Mouse (Mus musculus) CD4-positive helper T cell, adult 2 months (primary cell): ENCODE measurements around the gene Hnrnpul1.

ENCODE experiments used
- DNase-seq: peaks from one replicate; pipeline ENCODE4 v3.0.0-alpha.2; 2012; ENCODE audit warnings: low read depth, missing footprints, low spot score

The Hnrnpul1 gene

DNA sequence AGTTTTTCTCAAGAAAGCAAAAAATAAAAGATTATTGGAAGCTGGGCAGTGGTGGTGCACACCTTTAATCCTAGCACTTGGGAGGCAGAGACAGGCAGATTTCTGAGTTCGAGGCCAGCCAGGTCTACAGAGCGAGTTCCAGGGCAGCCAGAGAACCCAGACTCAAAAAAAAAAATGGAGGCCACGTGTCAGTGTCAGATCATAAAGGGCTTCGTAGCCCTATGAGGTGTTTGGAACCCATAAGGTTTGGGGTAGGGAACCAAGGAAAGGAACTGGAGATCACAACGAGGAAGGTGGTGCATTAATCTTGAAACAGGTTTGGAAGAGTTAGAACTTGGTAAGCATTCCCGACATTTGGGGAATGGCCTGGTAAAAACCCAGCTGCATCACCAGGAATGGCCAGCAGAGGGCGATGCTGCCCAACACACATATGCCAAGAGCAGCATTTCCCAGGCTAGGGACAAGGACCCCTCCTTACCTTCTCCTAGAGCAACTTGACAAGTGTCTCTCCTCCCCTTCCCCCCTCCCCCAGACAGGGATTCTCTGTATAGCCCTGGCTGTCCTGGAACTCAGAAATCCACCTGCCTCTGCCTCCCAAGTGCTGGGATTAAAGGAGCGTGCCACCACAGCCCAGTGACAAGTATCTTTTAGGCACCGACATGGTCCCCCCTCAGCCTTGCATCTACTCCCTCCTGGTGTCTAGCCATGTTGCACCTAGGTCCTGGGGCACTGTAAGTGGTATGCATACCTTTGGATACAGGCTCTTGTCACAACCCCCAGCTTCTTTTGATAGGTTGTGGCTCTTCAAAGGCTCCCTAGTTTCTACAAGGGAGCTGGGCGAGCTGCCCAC lies 34.6 kb downstream of the Hnrnpul1 start:
- peak; percentile 65 for DNase-seq

GRCm38 (mm10) chr7:25718788-25719417 lies 35.7 kb downstream of the Hnrnpul1 start, which contains the start of gene Ccdc97:
Gene Ccdc97, minus strand, starts transcription at chr7:25719088.
- peak; percentile 96 for DNase-seq

DNA sequence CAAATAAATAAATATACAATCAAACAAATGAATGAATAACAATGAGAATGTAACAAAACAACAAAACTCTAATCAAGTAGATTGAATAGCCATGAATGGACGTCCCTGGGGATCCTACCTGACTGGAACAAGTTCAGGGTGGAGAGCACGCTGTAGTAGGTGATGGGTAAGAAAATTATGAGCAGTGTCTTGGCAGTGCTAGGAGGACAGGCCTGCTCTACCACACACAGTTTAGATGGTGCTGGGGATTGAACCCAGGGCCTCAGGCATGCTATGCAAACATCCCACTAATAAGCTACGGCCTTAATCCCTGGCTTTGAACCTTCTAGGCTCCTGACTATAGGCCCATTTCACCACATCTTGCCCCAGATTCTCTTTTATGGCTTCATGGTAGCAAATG lies 37.1 kb downstream of the Hnrnpul1 start:
- DNase-seq = no peak

- DNase-seq = no peak
These were observed 38.8 kb downstream of the Hnrnpul1 start for GRCm38 (mm10) chr7:25715731-25716271.

DNA sequence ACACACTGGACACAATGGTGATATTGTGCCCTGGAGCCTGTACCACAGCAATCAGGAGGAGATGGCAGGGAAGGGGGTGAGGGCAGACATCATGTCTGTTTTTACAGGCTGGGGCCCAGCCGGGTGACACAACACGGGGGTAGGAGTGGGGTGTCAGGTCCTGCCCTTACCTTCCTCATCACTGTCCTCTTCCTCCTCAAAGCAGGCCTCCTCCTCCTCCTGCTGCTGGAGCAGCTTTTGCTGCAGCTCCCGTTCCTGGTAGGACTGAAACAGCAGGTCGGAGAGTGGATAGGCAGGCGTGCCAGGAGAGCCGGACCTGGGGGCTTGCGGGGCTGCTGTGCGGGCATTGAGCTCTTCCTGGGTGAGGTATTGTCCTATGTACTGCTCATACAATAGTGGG lies 40.0 kb downstream of the Hnrnpul1 start:
- no peak for DNase-seq

DNA sequence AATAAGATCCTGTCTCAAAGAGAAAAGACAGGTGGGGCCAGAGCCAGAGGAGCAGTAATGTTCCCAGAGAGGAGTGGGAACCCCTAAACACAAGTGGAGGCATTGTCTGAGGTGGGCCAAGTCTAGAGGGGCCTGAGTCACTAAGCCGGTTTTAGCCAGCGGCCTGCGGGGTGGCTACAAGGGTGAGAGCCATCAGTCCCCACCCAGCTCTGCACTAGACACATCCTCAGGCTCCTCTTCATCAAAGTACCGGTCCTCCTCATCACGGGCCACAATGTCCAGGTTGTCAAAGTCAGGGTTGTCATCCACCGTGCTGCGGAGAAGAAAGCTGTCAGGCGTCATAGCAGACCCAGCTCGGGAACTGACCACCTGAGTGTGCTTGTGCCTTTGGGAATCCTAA lies 41.8 kb downstream of the Hnrnpul1 start:
- DNase-seq = no peak

DNA sequence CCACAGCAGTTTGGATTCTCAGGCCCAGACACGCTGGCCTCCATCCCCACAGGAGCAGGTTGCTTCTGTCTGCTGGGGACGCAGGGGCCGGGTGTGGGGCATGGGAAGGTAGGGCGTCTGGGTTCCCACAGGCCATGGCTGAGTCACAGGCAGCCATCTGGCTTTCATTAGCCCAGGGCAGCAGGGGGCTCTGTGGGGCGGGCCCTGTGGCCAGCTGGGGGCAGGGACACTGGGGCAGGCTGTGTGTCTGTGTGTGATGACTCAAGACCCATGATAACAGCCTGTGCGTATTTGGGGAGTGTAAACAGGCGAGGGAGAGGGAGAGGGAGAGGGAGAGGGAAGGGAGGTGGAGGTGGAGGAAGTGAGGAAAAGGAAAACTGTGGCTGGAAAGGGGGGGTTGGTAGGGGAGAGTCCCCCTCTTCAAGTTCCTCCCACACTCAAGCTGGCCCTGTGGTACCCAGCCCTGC lies 42.8 kb downstream of the Hnrnpul1 start:
- DNase-seq = no peak

GRCm38 (mm10) chr7:25711165-25711564 lies 43.4 kb downstream of the Hnrnpul1 start:
- no peak for DNase-seq

- DNase-seq = peak; percentile 30
These were observed 43.9 kb downstream of the Hnrnpul1 start for GRCm38 (mm10) chr7:25710519-25711130.

- DNase-seq = no peak
These were observed 44.6 kb downstream of the Hnrnpul1 start for GRCm38 (mm10) chr7:25709961-25710360.

GRCm38 (mm10) chr7:25707581-25708292 lies 46.8 kb downstream of the Hnrnpul1 start:
- DNase-seq = peak; percentile 55

GRCm38 (mm10) chr7:25706578-25707170 lies 47.9 kb downstream of the Hnrnpul1 start:
- no peak for DNase-seq

DNA sequence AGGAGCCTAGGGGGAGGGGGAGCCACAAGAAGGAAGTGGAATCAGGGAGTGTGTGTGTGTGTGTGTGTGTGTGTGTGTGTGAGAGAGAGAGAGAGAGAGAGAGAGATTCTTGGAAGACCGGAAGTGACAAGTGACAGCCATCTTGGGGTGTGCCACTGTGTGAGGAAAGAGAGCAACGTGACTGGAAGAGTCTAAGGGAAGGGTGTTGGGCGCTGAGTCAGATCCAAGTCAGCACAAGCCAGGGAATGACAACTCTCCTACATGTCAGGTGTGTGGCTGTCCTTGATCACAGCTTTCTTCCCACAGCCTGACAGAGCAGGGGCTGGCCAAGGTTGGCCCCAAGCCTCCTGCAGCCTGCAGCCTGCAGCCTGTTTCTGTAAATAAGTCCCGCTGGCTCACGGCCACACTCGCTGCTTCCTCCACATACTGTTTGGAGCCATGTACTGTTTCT lies 48.7 kb downstream of the Hnrnpul1 start:
- DNase-seq = no peak

DNA sequence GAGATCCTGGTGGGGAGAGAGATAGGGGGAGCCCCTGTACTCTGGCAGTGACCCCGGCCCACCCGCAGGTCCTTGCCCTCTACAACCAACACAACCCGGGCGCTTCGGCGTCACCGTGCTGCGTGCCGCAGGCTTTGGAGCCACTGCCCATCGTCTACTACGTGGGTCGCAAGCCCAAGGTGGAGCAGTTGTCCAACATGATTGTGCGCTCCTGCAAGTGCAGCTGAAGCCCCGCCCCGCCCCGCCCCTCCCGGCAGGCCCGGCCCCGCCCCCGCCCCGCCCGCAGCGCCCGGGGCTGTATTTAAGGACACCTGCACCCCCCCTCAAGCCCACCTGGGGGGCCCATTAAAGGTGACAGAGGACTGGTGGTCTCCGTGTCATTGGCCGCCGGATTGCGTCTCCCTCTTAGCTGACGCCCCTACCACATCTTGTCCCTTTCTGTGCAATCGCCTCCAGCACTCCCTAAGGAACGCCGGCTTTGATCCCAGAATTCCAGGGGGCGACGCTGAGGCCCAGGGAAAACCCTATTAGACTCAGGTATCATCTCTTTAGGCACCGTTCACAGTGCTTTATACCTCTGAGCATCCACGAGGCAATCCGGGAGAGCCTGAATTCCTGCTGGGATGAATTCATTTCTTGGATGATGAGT lies 49.7 kb downstream of the Hnrnpul1 start:
- DNase-seq = no peak

DNA sequence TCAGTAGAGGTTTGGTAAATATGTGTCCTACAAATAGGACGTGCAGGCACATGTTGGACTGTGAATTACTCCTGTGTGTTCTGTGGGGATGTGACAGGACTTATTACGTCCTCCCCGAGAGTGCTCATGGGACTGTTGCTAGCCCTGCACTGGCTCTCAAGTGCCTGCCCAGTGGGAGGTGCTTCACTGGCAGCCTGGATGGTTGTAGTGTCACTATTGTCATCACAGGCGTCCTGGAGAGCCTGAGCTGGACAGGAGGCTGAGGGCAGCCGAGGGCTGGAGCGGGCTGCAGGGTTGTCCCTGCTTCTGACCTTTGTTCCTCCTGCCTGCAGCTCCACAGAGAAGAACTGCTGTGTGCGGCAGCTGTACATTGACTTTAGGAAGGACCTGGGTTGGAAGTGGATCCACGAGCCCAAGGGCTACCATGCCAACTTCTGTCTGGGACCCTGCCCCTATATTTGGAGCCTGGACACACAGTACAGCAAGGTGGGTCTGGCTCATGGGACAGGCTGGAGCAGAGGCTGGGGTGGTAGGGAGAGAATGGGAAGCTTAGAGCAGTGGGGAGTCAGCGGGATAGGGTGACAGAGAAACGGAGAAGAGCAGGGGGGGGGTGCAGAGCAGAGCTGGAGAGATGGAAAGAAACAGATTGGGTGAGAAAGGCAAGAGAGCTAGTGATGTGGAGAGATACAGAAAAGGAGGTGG lies 50.6 kb downstream of the Hnrnpul1 start:
- no peak for DNase-seq

DNA sequence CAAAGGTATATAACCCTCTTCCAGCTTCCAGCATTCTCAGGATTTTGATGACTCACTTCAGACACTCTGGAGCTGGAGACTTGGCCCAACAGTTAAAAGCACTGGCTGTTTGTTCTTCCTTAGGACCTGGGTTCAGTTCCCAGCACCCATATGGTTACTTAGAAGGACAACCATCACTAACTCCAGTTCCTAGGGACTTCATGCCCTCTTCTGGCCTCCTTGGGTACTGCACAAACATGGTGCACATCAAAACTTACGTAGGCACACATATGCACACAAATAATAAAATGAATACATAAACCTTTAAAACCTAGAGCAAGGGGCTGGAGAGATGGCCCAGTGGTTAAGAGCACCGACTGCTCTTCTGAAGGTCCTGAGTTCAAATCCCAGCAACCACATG lies 52.2 kb downstream of the Hnrnpul1 start:
- DNase-seq = no peak

DNA sequence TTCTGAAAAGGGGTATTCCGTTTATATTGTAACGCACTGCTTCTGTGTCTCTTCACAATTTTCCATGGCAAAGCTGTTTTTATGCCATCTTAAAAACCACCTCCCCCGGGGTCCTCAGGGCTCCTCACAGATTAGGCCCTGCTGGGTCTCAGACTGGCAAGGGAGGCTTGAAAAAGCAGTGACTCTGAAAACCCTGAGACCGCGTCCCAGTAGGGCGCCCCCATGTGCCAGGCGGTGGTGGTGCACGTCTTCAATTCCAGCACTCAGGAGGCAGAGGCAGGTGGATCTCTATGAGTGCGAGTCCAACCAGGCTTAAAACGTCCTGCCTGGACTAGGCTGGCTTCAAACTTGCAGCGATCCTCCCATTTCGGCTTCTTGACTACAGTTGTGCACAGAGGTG lies 53.8 kb downstream of the Hnrnpul1 start:
- no peak for DNase-seq

- no peak for DNase-seq
These were observed 54.7 kb downstream of the Hnrnpul1 start for GRCm38 (mm10) chr7:25699851-25700250.

DNA sequence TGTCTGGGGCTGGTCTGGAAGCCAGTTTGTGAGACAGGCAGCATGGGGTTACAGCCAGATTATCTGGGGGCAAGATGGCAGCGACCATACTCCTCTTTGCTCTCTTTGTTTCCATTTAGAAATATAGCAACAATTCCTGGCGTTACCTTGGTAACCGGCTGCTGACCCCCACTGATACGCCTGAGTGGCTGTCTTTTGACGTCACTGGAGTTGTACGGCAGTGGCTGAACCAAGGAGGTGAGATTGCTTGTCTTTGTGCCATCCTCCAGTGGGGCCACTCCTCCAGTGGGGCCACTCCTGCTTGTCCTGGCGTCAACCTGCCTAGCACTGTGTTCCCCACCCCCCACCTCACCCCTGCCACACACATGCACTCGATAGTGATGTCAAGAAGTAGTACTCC lies 60.5 kb downstream of the Hnrnpul1 start:
- DNase-seq = no peak

GRCm38 (mm10) chr7:25690051-25690450 lies 64.5 kb downstream of the Hnrnpul1 start:
- no peak for DNase-seq
